Mouse (Mus musculus): Measurements from ENCODE around the gene Hsfy2.

- TF ChIP-seq CTCF (IDR thresholded peaks at IDR 0.05; ENCODE audit: control insufficient read depth, insufficient read depth, low read length): no peak
- TF ChIP-seq POLR2A (IDR thresholded peaks at IDR 0.05; ENCODE audit: borderline replicate concordance, control insufficient read depth, low read depth, low read length): no peak
These were observed 12.9 kb downstream of the Hsfy2 start for GRCm38 (mm10) chr1:56624304-56624703.

All from bone marrow, adult 2 months (tissue).